Comparison of ENCODE assay signal across 9 mouse cellular contexts in genomic region chr8:104251461-104251860, GRCm38 (mm10). TPM values are rescaled to one million over a fixed set of nuclear protein-coding genes. Genes with fewer than 3 reads are reported as not detected.
DNase-seq lines count a peak whose midpoint lies in the region; ATAC-seq lines count a peak whose summit lies in the region.
"Had no signal": no experiment of that assay in that cellular context is flagged by ENCODE, and none has a peak within 500 bp of the region (broad histone marks: within the 10 kb centered on the region; RNA-seq: fewer than 3 reads in every experiment).

No protein-coding gene starts in this region.

- intact Hi-C loops in gastrocnemius, postnatal 36 days (cut with DNase I) = loop anchor here (5.0 kb wide), 1 partner anchor 186 kb away; no protein-coding TSS in a partner anchor

- peak; percentile 13 for ATAC-seq in hindbrain, embryonic 11.5 days (ENCODE audit: low FRiP score)
- no peak for ATAC-seq in neural tube, embryonic 15.5 days (ENCODE audit: low FRiP score)

- H3K36me3 ChIP-seq in heart, embryonic 10.5 days = no peaks in the 10 kb centered on the region
- H3K36me3 ChIP-seq in hindbrain, embryonic 11.5 days (ENCODE audit: control insufficient read depth, insufficient read depth, low read length) = no peaks in the 10 kb centered on the region
- no peaks in the 10 kb centered on the region for H3K36me3 ChIP-seq in neural tube, embryonic 15.5 days

- under 1% methylated on average over 7 of the region's 7 CpGs for WGBS in heart, embryonic 10.5 days
- WGBS in hindbrain, embryonic 11.5 days = 0% methylated on average over 7 of the region's 7 CpGs
- under 1% methylated on average over 7 of the region's 7 CpGs for WGBS in neural tube, embryonic 15.5 days

- peak overlapping the region; percentile 76 for H3K4me2 ChIP-seq in hindbrain, embryonic 11.5 days (replicated peaks; ENCODE audit: low read depth, low read length)
- H3K4me2 ChIP-seq in neural tube, embryonic 15.5 days = peak overlapping the region; percentile 86

- no peaks in the 10 kb centered on the region for H3K9me3 ChIP-seq in heart, embryonic 10.5 days
- no peaks in the 10 kb centered on the region for H3K9me3 ChIP-seq in hindbrain, embryonic 11.5 days (ENCODE audit: control insufficient read depth, low read length)
- H3K9me3 ChIP-seq in neural tube, embryonic 15.5 days (replicated peaks) = no peaks in the 10 kb centered on the region

- peak overlapping the region; percentile 84 for H3K9ac ChIP-seq in hindbrain, embryonic 11.5 days (ENCODE audit: low read depth, low read length)
- peak overlapping the region; percentile 70 for H3K9ac ChIP-seq in neural tube, embryonic 15.5 days (replicated peaks)

- no peaks in the 10 kb centered on the region for H3K27me3 ChIP-seq in heart, embryonic 10.5 days (ENCODE audit: insufficient read depth, poor library complexity, severe bottlenecking)
- no peaks in the 10 kb centered on the region for H3K27me3 ChIP-seq in hindbrain, embryonic 11.5 days (ENCODE audit: control insufficient read depth, insufficient read depth, low read length)
- H3K27me3 ChIP-seq in neural tube, embryonic 15.5 days (replicated peaks) = no peaks in the 10 kb centered on the region
- H3K27me3 ChIP-seq: Patski had no signal

- peaks cover 23% of the 10 kb centered on the region for H3K4me1 ChIP-seq in heart, embryonic 10.5 days
- H3K4me1 ChIP-seq in hindbrain, embryonic 11.5 days (replicated peaks; ENCODE audit: control insufficient read depth, insufficient read depth, low read length) = no peaks in the 10 kb centered on the region
- peaks cover 32% of the 10 kb centered on the region for H3K4me1 ChIP-seq in neural tube, embryonic 15.5 days

- H3K27ac ChIP-seq in heart, embryonic 10.5 days = peak overlapping the region; percentile 90
- no peak overlapping the region for H3K27ac ChIP-seq in hindbrain, embryonic 11.5 days (ENCODE audit: low read depth, low read length)
- no peak overlapping the region for H3K27ac ChIP-seq in neural tube, embryonic 15.5 days (replicated peaks)

- DNase-seq in heart, embryonic 10.5 days (ENCODE audit: low spot score) = no peak
- no peak for DNase-seq in heart, adult 11 months
- DNase-seq in R1 (ENCODE audit: low read depth, low spot score) (peak; percentile 69), liver (peak; percentile 34)
- DNase-seq in hindbrain, embryonic 11.5 days (ENCODE audit: low spot score) = peak; percentile 31
- DNase-seq in gastrocnemius, postnatal 36 days = no peak
- DNase-seq in adrenal gland, adult (ENCODE audit: inconsistent age in 2 of 2, low spot score in 1 of 2) = no peak

- peak overlapping the region; percentile 79 for H3K4me3 ChIP-seq in heart, embryonic 10.5 days
- peak overlapping the region; percentile 70 for H3K4me3 ChIP-seq in hindbrain, embryonic 11.5 days (ENCODE audit: low read depth, low read length)
- peak overlapping the region; percentile 73 for H3K4me3 ChIP-seq in neural tube, embryonic 15.5 days (replicated peaks)

RNA-seq across cellular contexts. Expression of gene Cklf, which starts 0.8 kb away (rescaled TPM):
- polyA plus RNA-seq in heart, embryonic 10.5 days (2016; fragmentation: Nextera tagmentation; extraction: Ambion mirVana) = 31.1 and 36.2 TPM in 2 replicates
- polyA plus RNA-seq in hindbrain, embryonic 11.5 days (2014; fragmentation: Nextera tagmentation; extraction: Ambion mirVana) = 30.9 and 36.5 TPM in 2 replicates
- polyA plus RNA-seq in neural tube, embryonic 15.5 days (2015; fragmentation: Nextera tagmentation; extraction: Ambion mirVana) = 36.8 and 38.3 TPM in 2 replicates
- 1 to 10 TPM; 1.3 to 2.7 TPM for total RNA-seq in gastrocnemius, postnatal 36 days (2021)

RNA-seq across cellular contexts. Expression of gene Tk2, which starts 3.1 kb away (rescaled TPM):
- 13.0 and 17.3 TPM in 2 replicates for polyA plus RNA-seq in heart, embryonic 10.5 days (2016; fragmentation: Nextera tagmentation; extraction: Ambion mirVana)
- polyA plus RNA-seq in hindbrain, embryonic 11.5 days (2014; fragmentation: Nextera tagmentation; extraction: Ambion mirVana) = 32.5 and 36.5 TPM in 2 replicates
- 40.2 and 46.7 TPM in 2 replicates for polyA plus RNA-seq in neural tube, embryonic 15.5 days (2015; fragmentation: Nextera tagmentation; extraction: Ambion mirVana)
- 1 to 10 TPM; 2.7 to 3.5 TPM for total RNA-seq in gastrocnemius, postnatal 36 days (2021)

RNA-seq across cellular contexts. Expression of gene Cmtm2a, which starts 41.5 kb away (rescaled TPM):
- polyA plus RNA-seq in heart, embryonic 10.5 days (2016; fragmentation: Nextera tagmentation; extraction: Ambion mirVana) = not detected in 2 replicates
- not detected in 2 replicates for polyA plus RNA-seq in hindbrain, embryonic 11.5 days (2014; fragmentation: Nextera tagmentation; extraction: Ambion mirVana)
- not detected in 2 replicates for polyA plus RNA-seq in neural tube, embryonic 15.5 days (2015; fragmentation: Nextera tagmentation; extraction: Ambion mirVana)
- total RNA-seq in gastrocnemius, postnatal 36 days (2021) = not detected
- polyA plus RNA-seq: Patski had no signal

RNA-seq across cellular contexts. Expression of gene Gm45711, which starts 58.4 kb away (rescaled TPM):
- not detected in 2 replicates for polyA plus RNA-seq in heart, embryonic 10.5 days (2016; fragmentation: Nextera tagmentation; extraction: Ambion mirVana)
- polyA plus RNA-seq in hindbrain, embryonic 11.5 days (2014; fragmentation: Nextera tagmentation; extraction: Ambion mirVana) = not detected in 2 replicates
- not detected in 2 replicates for polyA plus RNA-seq in neural tube, embryonic 15.5 days (2015; fragmentation: Nextera tagmentation; extraction: Ambion mirVana)
- total RNA-seq in gastrocnemius, postnatal 36 days (2021) = not detected
- polyA plus RNA-seq: Patski had no signal

RNA-seq across cellular contexts. Expression of gene Cmtm1, which starts 58.5 kb away (rescaled TPM):
- polyA plus RNA-seq in heart, embryonic 10.5 days (2016; fragmentation: Nextera tagmentation; extraction: Ambion mirVana) = not detected in 2 replicates
- not detected in 2 replicates for polyA plus RNA-seq in hindbrain, embryonic 11.5 days (2014; fragmentation: Nextera tagmentation; extraction: Ambion mirVana)
- polyA plus RNA-seq in neural tube, embryonic 15.5 days (2015; fragmentation: Nextera tagmentation; extraction: Ambion mirVana) = not detected in 2 replicates
- total RNA-seq in gastrocnemius, postnatal 36 days (2021) = not detected

Comparison
In these comparisons a context has a peak if more than half of its experiments do, and no peak if none do; other contexts are left out.
1. DNase-seq: peak in R1 (single experiment), hindbrain, embryonic 11.5 days (single experiment) and liver (single experiment); none in heart, embryonic 10.5 days (single experiment), heart, adult 11 months (single experiment), gastrocnemius, postnatal 36 days (0 of 2) and adrenal gland, adult (0 of 2).
2. Peak in every context shown above with its lines, with median percentiles within 50 percentile points of each other: H3K4me3 ChIP-seq.